Mouse (Mus musculus) liver, embryonic 14.5 days (tissue): ENCODE data around the gene Dgkz. TPM values are rescaled to one million over a fixed set of nuclear protein-coding genes. Genes with fewer than 3 reads are reported as not detected.

Experiments used
- ATAC-seq: fragments of 200-750 bp; cut with Nextera tagmentation; 2 replicates; pipeline ENCODE4 v1.8.0; 2017; ENCODE audit warnings: moderate number of reproducible peaks, mild to moderate bottlenecking, moderate library complexity; ENCODE audit not compliant: insufficient read depth
- DNase-seq, 3 experiments: peaks; one replicate each; pipeline ENCODE4 v3.0.0-alpha.2; 2012 to 2013; ENCODE audit warnings: low read depth in 3 of 3, low spot score in 3 of 3
- H3K27ac ChIP-seq: fragments of 300-500 bp; sonication (generic); 2 replicates; pipeline ENCODE4 v1.5.1; 2014; ENCODE audit warnings: moderate library complexity, mild to moderate bottlenecking, control low read depth, inconsistent platforms
- H3K27me3 ChIP-seq: fragments of 300-500 bp; sonication (generic); 2 replicates; pipeline ENCODE4 v1.6.1; 2014; ENCODE audit warnings: mild to moderate bottlenecking, low read length, moderate library complexity; ENCODE audit not compliant: control insufficient read depth, insufficient read depth
- H3K36me3 ChIP-seq: fragments of 300-500 bp; sonication (generic); replicated peaks from 2 replicates; pipeline ENCODE4 v1.6.1; 2014; ENCODE audit warnings: low read depth; ENCODE audit not compliant: control insufficient read depth, insufficient read depth
- H3K4me1 ChIP-seq, 2 experiments: fragments of 200-500 bp in 1 of 2; fragments of 300-500 bp in 1 of 2; sonication (generic) in 1 of 2; replicated peaks; 2 replicates each; pipeline ENCODE4 v1.6.1; 2012 to 2014; ENCODE audit warnings: antibody characterized with exemption in 1 of 2, inconsistent platforms in 1 of 2, low read length in 1 of 2; ENCODE audit not compliant: control insufficient read depth in 2 of 2, insufficient read depth in 2 of 2
- H3K4me2 ChIP-seq: fragments of 300-500 bp; sonication (generic); 2 replicates; pipeline ENCODE4 v1.6.1; 2014; ENCODE audit warnings: low read depth, mild to moderate bottlenecking, control low read depth, moderate library complexity
- H3K4me3 ChIP-seq, 2 experiments: fragments of 200-500 bp in 1 of 2; fragments of 300-500 bp in 1 of 2; sonication (generic) in 1 of 2; 2 replicates each; pipeline ENCODE4 v1.5.1; 2012 to 2014; ENCODE audit warnings: low read depth in 2 of 2, low read length in 2 of 2, mild to moderate bottlenecking in 2 of 2, control low read depth in 1 of 2, inconsistent platforms in 1 of 2, moderate library complexity in 1 of 2; ENCODE audit not compliant: insufficient read depth in 1 of 2
- H3K9ac ChIP-seq: fragments of 300-500 bp; sonication (generic); replicated peaks from 2 replicates; pipeline ENCODE4 v1.6.1; 2014; ENCODE audit warnings: mild to moderate bottlenecking, control low read depth, moderate library complexity
- H3K9me3 ChIP-seq: fragments of 300-500 bp; sonication (generic); 2 replicates; pipeline ENCODE4 v1.6.1; 2016; ENCODE audit warnings: low read length, mixed read lengths; ENCODE audit not compliant: control insufficient read depth
- CTCF ChIP-seq: IDR thresholded peaks from 2 replicates; pipeline ENCODE4 v1.5.1; 2016; ENCODE audit warnings: antibody characterized with exemption, low read depth, control low read depth
- EP300 ChIP-seq: IDR thresholded peaks from 2 replicates; pipeline ENCODE4 v1.6.1; 2016; ENCODE audit warnings: antibody characterized with exemption, low read depth
- WGBS: fragments of 180-500 bp; shearing (Covaris S2); extraction: QIAGEN DNeasy Blood & Tissue Kit; methylation state at CpG from one replicate; pipeline ENCODE4 v1.1.7; 2014; ENCODE audit not compliant: insufficient replicate concordance; 5-methylcytosine and 5-hydroxymethylcytosine counted together
- polyA plus RNA-seq, 2 experiments: library from polyadenylated mRNA; depleted of rRNA in 1 of 2; stranded (reverse) in 1 of 2; unstranded in 1 of 2; fragments of >200 nt; fragmentation: Nextera tagmentation in 1 of 2; extraction: Ambion mirVana in 1 of 2; gene quantifications; 2 replicates each; pipeline versions ENCODE4 v1.2.1 to v1.2.3; 2012 to 2014

The Dgkz gene
- polyA plus RNA-seq (2012; rRNA removed) (55.9 and 60.7 TPM in 2 replicates), polyA plus RNA-seq (2014; fragmentation: Nextera tagmentation; extraction: Ambion mirVana) (19.6 and 26.7 TPM in 2 replicates)

- H3K4me3 ChIP-seq, result peak within 1 kb of the TSS in 1 of 2 experiments; percentile 4; a peak in 2 of 4 replicates
- H3K4me1 ChIP-seq, result peaks cover 0 to 11% of the 10 kb centered on the region in 2 experiments; a peak in 3 of 4 replicates
- TF ChIP-seq CTCF (no peak), EP300 (no peak)
- H3K4me2 ChIP-seq, result peak within 1 kb of the TSS; percentile 37
- no peaks in the 10 kb centered on the region for H3K9me3 ChIP-seq
- no peak within 1 kb of the TSS for H3K9ac ChIP-seq
- ATAC-seq (no peak), DNase-seq (no peak)
- 3% methylated on average over 78 of the region's 79 CpGs for WGBS
- peaks cover 73% of the 10 kb centered on the region for H3K27me3 ChIP-seq
- H3K36me3 ChIP-seq, result no peaks in the 10 kb centered on the region
- no peak within 1 kb of the TSS for H3K27ac ChIP-seq
These were observed at the start of gene Dgkz for GRCm38 (mm10) chr2:91975581-91976541. Gene Dgkz, minus strand, starts transcription at chr2:91975864.

- ATAC-seq (no peak), DNase-seq (no peak)
- no peak overlapping the region for H3K4me2 ChIP-seq
- H3K9ac ChIP-seq, result no peak overlapping the region
- H3K27me3 ChIP-seq, result peaks cover 15% of the 10 kb centered on the region
- no peak overlapping the region for H3K4me3 ChIP-seq
- H3K9me3 ChIP-seq, result no peaks in the 10 kb centered on the region
- peaks cover 0 to 4% of the 10 kb centered on the region in 2 experiments; a peak in 1 of 4 replicates for H3K4me1 ChIP-seq
- WGBS, result 74% methylated on average over 2 of the region's 2 CpGs
- H3K36me3 ChIP-seq, result no peaks in the 10 kb centered on the region
- H3K27ac ChIP-seq, result no peak overlapping the region
- TF ChIP-seq EP300 (no peak), CTCF (no peak)
These were observed 49.5 kb upstream of the Dgkz start for GRCm38 (mm10) chr2:92025202-92025601.

GRCm38 (mm10) chr2:92024274-92024672, 48.6 kb upstream of the Dgkz start, which contains the start of gene Creb3l1:
Gene Creb3l1, minus strand, starts transcription at chr2:92024502.
- no peak within 1 kb of the TSS for H3K27ac ChIP-seq
- H3K36me3 ChIP-seq, result no peaks in the 10 kb centered on the region
- under 1% methylated on average over 27 of the region's 27 CpGs for WGBS
- ATAC-seq, result peak; percentile 15; the same call in 1 of the 2 replicates
- peak within 1 kb of the TSS; percentile 26 to 54 for H3K4me3 ChIP-seq
- no peaks in the 10 kb centered on the region for H3K9me3 ChIP-seq
- TF ChIP-seq EP300, result no peak
- no peak for TF ChIP-seq CTCF
- peak within 1 kb of the TSS; percentile 72 for H3K4me2 ChIP-seq
- DNase-seq, result no peak
- H3K4me1 ChIP-seq, result peaks cover 0 to 4% of the 10 kb centered on the region in 2 experiments; a peak in 1 of 4 replicates
- peaks cover 15% of the 10 kb centered on the region for H3K27me3 ChIP-seq
- no peak within 1 kb of the TSS for H3K9ac ChIP-seq

GRCm38 (mm10) chr2:92023362-92024273, 48.0 kb upstream of the Dgkz start:
- H3K27me3 ChIP-seq, result peaks cover 15% of the 10 kb centered on the region
- H3K4me3 ChIP-seq, result peak overlapping the region; percentile 26 to 54
- TF ChIP-seq CTCF (peak; percentile 58), EP300 (no peak)
- DNase-seq (no peak), ATAC-seq (no peak)
- no peak overlapping the region for H3K9ac ChIP-seq
- no peaks in the 10 kb centered on the region for H3K9me3 ChIP-seq
- H3K4me1 ChIP-seq, result peaks cover 0 to 4% of the 10 kb centered on the region in 2 experiments; a peak in 1 of 4 replicates
- 2% methylated on average over 54 of the region's 56 CpGs for WGBS
- no peak overlapping the region for H3K27ac ChIP-seq
- no peaks in the 10 kb centered on the region for H3K36me3 ChIP-seq
- peak overlapping the region; percentile 72 for H3K4me2 ChIP-seq
